Mouse (Mus musculus) ES-Bruce4 (cell line): ENCODE measurements around the gene Nr6a1.

Source experiments
- CTCF ChIP-seq: IDR thresholded peaks from one replicate; pipeline ENCODE4 v1.8.1; 2011; ENCODE audit warnings: low read depth, low read length
- EP300 ChIP-seq: IDR thresholded peaks from 2 replicates; pipeline ENCODE4 v1.6.1; 2011; ENCODE audit warnings: low read depth, low read length; ENCODE audit not compliant: insufficient read depth
- POLR2A ChIP-seq: IDR thresholded peaks from one replicate; pipeline ENCODE4 v1.8.1; 2011; ENCODE audit warnings: low read length; ENCODE audit not compliant: insufficient read depth

- TF ChIP-seq POLR2A, result no peak
- no peak for TF ChIP-seq EP300
- TF ChIP-seq CTCF, result no peak
Measured at GRCm38 (mm10) chr2:38975941-38976805, 48.7 kb upstream of the Nr6a1 start.
